Mouse (Mus musculus): Measurements from ENCODE around the gene Mest.
A peak's percentile ranks its signal among the peaks of the same experiment; 100 is the strongest.

Mest gene

DNA sequence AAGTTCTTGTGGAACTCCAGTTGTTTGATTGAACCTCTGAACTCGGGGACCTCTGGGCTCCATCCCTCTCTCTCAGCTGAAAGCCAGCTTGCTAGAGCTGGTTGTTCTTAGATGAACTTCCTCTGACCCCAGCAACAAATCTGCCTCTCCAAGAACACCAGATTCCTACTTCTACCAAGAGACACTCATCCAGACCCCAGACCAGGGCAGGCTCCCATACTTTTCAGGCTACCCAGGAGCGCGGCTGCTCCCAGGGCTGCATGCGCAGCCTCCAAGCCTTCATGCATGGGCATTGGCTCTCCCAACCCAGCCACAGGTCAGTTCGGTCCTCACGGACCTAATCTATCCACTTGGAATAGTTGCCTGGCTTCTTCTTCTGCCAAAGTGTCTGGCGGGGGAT is at the start of gene Mest:
TSS of gene Mest (plus strand) at position 217 of the 400 bp plus-strand sequence.
- DNase-seq: no peak

DNA sequence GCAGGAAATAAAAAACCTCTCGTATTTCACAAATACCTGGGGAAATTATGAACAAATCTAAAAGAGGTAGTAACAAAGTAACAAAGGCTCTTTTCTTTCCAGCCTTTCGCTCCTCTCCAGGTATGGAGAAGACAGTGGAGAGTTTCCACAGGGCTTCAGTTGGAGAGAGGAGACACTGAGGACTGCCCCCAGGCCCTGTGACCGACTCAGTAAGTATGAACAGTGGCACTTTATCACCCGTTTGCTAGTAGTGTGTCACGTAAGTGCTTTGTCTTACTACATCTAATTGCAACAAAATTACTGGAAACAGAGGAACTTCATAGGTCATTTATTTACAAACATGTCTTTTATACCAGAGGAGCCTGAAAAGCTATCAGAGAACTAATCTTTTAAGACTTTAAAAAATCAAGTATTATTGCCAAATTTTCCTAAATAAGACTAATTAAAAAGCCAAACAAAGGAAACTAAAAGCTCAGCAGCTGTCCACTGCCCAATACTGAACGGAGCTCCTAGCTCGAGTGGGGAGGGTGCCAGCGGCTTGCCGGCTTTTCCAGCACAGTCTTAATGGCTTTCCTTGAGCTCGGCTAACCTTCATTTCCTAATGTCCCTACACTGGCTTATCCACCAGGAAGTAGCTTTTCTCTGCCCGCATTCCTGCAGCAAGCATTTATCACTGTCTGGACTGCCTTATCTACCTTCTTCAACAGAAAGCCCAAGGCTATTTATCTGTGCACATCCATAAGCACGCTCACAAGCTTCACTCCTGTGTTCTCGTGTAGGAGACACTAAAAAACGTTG is 49.4 kb upstream of the Mest start:
- DNase-seq: peak; percentile 44 to 75

DNA sequence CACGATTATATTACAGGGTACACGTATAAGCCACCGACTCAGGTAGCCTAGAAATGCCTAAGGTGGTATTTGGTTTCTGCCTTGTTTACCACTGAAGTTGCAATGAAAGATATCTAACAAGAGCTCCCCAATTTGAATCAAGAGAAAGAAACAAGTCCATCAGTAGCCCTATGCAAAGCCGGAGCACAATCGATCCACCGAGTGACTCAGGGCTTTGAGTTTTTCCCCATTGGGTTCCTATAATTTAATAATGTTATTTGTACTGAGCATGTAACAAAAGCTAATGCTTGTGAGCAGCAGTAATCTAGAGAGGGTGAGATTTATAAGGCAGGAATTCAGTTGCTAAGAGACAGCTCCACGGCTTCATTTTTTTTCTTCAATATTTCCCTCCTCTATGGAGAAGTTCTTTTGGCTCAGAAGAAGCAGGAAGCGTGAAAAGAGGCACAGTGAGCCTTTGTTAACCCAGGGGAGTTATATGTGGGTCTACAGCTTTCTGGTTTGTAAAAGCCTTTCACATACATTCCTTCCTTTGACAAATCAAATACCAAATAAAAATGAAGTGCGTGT is 48.5 kb upstream of the Mest start:
- no peak for DNase-seq

DNA sequence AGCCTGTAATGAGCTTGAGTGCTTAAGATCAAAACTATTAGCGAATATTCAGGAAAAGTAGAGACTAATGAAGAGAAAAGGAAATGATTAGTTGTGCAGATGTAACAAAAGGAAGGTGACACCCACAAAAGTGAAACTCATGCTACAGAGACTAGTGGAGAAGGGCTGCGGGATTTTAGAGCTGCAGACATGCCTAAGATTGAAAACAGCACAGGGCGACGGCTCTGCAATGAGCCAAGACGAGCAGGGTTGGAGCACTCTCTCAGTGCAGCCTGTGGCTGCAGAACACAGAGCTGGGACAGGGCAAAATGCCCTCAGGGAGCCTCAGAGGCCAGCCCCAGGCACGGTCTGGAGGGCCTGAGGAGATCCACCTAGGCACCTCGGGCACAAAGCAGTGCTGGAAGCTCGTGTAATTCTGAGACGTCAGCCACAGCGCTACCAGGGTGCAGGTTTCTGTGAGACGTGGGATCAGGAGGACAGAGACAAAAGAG is 48.0 kb upstream of the Mest start:
- peak in 1 of 2 experiments; percentile 48 for DNase-seq

DNA sequence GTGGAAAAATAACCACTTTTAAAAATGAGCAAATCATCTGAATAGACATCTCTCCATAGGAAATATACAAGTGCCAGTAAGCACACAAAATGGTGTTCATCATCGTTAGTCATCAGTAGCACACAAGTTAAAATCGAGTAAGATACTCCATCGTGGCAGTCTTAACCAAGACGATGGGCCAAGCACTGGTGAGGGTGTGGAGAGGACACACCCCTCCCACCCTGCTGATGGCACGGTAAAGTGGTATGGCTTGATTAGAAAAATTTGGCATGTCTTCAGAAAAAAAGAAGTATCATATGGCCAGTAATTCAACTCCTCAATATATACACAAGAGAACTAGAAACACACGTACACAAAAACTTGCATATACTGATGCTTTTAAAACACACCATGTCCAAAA is 46.8 kb upstream of the Mest start:
- DNase-seq: no peak

DNA sequence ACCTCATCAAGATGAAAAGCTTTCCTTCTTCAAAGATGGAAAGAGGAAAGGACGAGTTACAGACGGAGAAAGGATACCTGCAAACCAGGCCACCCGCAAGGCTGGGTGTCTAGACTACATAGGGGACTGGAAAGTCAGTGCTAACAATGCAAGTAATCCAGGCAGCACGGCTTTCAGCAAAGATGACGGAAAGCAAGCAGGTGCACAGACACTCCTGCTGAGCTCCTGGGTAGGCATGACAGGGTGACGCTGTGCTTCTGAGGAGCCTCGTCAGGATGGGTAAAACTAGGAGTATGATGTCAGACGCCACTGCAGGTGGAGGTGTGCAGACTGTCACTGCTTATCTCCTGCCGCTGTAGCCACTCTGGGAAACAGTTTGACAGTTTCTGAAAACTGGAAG is 45.8 kb upstream of the Mest start:
- DNase-seq: no peak

DNA sequence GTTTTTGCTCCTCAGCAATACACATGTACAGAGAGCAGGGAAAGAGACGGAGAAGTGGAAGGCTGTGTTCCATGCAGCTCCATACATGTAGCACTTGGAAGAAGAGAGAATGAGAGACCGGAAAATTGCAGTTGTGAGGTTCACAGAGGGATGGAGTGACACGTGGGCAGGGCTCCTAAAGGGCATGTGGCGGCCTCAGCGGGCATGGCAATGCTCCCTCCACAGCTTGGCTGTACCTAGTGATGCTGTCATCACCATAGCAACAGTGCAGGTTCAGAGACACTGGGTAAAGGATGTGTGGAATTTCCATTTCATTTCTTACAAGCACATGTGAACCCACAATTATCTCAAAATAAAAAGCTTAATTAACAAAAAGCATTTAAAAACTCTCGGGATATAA is 44.9 kb upstream of the Mest start:
- DNase-seq: no peak

DNA sequence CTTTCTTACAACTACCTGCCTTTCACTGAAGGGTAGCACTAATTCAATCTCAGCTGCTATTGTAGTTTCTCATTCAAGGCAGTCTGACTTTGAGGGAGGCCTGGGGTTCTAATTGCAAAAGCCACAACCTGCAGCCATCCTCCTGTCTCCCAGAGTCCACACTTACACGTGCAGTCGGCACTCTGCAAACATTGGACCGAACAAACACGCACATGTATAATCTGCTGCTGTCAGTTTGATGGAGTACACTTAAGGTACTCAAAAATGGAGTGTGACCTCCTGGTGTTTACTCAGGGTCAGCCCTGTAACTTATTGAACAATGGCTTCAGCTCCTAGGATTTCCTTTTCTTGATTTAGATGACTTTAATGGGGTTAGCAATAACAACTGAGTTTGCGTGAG is 43.8 kb upstream of the Mest start:
- no peak for DNase-seq

DNA sequence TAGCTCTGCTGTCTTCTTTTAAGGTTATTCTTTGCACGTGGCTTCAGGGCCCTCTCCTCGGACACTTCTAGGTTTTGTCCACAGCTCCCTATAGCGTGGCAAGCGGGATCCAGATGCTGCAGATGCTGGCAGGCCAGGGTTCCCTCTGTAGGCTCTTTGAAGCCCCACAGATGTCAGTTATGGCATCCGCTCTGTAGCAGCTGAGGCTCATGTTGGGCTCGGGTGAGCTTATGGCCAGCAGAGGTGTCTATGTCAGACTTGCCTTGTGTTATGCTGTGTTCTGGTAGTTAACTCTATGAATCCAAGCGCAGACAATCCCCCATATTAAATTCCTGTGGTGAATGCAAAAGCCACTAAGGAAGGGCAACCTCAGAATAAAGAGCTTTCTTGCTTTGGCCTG is 42.9 kb upstream of the Mest start:
- no peak for DNase-seq

DNA sequence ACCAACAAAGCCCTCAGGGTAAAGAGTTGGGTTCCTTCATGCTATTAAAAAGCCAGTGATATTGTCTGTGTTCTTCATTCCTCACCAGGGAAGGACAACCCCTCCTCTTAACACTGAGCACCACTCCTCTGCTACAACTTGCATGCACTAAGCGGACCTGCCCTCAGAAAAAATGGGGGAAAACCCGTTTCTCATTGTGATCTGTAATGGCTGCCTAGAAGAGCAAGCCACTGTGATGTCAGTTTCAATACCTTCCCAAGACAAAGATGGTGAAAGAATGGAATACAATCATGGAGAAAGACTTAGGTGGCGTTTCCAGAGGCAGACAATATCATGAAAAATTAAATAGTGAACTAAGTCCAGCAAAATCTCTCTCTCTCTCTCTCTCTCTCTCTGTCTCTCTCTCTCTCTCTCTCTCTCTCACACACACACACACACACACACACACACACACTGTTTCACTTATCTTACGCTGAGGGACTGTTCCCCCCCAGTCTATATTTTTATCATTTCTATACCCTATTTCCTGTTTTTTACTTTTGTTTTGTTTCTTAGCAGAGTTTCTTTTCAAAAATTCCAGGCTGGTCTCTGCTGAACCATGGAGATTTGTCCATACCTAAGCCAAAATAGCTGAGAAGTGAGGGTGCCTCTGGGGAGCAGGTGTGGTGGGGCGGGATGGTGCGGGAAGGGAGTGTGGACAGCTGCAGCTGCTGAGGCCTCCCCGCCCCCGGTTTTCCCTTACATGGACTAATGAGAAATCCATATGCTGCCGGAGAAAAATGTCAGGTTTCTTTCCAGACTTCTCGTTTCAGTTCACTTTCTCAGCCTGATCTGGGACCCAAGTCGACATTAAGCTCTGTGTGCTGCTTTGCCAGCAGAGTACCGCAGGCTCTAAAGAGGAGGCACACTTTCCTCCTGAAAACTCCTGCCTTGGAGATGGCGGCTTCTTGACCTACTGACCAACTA is 41.1 kb upstream of the Mest start:
- DNase-seq: peak in 1 of 2 experiments; percentile 44

DNA sequence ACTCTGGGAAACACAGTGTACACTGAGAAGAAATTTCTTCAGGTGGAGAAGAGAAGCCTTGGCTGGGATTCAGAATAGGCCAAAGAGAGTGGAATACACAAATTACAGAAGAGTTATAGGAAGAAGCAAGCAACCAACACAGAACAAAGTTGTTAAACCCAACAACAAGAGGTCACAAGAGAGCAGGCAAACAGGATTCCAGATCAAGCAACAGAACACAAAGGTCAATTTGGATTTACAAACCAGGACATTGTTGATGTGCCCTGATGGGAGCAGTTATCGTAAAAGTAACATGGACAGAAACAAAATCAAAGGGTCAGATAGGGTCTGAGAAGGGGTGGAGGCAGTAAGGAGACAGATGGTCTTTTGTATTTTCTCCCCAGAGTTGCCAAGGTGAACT is 38.8 kb upstream of the Mest start:
- no peak for DNase-seq

DNA sequence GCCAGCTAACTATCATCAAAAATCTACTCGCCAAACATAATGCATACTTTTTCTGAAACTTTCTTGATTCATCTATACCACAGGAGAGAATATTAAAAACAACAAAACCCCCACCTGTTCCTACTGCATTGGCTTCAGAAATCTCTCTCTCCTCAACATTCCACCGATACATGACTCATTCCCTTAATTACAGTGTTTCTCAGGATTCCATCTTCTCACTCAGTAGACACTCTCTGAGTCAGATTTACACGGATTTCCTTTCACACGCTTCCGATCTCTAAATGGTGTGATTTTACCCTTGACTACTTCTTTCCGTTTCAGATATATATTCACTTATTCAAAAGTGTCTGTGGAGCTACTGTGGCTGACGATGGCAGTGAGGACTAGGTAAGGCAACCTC is 36.1 kb upstream of the Mest start:
- no peak for DNase-seq

DNA sequence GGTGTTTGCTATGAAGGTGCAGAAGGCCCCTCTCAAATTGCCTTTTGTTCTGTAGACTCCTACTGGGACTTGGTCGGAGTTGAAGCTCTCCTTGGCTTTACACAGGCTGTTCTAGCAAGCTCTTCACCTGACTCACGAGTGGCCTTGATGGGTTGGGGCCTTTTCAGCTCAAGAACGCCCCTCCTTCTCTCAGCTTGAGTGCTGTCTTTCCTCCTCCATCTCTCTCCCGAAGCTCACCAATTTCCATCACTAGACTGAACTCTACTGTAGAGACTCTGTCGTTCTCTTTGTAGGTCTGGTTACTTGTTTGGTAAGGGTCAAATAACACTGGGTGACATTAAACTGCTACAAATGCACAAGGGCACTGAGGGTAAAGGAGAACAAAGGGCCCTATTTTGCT is 30.5 kb upstream of the Mest start:
- no peak for DNase-seq

DNA sequence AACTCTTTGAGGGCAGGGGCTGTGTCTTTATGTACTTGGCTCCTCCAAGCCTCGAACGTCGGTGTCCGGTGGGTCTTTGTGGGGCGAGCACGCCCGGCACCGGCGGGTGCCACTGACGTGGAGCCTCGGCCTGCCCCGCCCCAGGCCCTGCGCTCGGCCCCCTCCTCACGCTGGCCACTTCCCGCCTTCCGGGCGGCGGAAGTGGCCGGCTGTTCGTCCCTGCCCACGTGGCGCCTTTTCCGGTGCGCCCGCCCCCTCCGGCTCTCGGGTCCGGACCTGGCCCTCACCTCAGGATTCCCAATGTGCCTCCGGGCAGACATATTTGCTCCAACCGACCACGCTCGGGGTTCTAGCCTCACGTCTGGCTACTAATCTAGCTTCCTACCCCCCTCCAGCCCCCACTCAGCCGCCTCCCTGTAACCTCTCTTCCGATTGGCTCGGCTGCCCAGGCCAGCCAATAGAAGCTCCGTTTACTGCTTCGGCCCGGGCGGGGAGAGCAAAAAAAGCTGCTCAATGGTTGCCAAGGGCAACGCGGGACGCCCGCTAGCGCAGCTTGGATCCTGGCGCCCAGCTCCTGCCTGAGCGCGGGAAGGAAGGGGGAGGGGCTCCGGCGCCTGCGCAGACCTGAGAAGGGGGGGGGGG is 29.9 kb upstream of the Mest start, which contains the start of gene Cep41:
TSS of gene Cep41 (minus strand) at position 400 of the 642 bp plus-strand sequence.
- DNase-seq: peak; percentile 97

DNA sequence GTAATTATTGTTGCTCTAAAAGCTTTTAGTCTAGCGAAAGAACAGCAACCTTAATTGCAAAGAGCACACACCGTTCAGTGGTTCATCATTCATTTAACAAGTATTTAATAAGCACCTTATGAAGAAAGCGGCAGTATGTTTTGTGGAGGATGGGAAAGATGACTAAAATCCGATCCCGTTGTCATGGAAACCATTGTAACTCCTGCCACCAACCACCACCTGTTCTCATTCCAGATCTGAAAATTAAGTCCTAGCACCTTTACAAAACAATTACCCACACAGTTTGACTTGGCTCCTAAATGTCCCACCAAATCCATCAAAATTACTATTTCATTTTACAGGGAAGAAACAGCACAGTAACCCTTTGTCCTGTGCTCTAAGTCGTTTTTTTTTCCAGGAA is 29.1 kb upstream of the Mest start:
- DNase-seq: no peak

DNA sequence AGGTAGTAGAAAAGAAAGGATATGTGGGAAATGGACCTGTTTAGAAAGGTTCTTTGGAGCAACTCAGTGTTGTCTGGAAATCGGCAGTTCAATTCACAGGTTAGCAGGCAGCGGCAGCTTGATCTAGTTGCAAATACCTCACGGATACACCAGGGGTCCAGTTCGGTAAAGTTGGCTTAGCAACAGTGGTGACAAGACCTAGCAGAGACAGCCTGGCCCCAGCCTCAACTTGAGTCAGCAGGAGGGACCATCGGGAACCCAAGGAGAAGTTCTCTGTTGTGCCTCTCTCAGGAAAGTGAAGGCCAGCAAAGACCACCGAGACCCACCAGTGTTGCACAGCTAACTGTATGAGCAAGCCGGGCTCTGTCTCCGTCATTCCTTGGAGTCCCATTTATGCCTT is 28.2 kb upstream of the Mest start:
- DNase-seq: no peak

DNA sequence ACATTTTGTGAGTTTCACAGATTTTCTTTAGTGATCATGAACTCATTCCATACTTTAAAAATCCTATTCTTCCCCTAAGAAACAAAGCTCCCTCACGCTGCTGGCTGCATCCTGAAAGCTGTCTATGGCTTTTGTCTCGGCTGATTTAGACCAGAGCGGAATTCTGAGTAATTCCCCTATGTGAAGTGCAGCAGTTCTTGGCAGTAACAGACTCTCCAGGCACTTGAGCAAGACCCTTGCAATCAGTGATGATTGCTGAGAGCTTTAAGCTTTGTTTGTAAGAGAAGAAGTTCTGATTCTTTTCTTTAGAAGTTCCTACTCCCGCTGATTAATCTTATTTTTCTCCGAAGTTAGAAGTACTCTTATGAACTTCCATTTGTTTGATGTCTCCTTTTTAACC is 25.9 kb upstream of the Mest start:
- no peak for DNase-seq

DNA sequence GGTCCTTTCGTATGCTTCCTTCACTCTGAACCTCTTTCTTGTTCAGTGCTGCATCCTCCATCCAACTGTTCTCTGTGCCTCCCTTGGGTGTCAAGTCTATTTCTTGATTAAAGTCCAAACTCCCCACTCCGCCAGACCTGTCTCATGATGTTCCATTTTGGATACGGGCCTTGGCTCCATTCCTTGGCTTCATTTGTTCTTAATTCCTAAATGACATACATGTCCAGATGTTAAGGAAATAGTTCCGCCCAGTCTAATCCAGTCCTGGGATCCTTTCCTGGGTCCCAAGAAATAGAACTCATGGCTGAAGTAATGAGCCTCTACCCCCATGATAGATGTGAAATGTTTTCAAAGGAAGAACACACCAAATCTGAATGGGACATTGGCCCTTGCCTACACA is 25.3 kb upstream of the Mest start:
- DNase-seq: no peak

DNA sequence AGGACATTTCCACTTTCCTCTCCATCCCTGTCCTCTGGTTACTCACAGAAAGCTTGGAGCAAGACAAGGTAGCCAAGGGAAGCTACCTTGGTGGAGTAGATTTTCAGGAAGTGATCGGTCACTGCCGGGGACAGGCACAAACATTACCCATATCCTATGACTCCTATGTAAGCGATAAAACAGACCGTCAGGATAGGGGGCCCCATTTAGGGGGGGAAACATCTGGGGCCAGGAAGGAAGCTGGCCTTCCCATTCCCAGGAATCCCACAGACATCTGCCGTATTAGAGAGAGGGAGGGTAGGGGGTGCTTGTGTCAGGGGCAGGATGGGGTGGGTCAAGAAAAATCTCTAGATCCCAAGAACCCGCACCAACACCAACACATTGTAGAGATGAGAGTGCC is 23.2 kb upstream of the Mest start:
- peak; percentile 27 to 57 for DNase-seq

DNA sequence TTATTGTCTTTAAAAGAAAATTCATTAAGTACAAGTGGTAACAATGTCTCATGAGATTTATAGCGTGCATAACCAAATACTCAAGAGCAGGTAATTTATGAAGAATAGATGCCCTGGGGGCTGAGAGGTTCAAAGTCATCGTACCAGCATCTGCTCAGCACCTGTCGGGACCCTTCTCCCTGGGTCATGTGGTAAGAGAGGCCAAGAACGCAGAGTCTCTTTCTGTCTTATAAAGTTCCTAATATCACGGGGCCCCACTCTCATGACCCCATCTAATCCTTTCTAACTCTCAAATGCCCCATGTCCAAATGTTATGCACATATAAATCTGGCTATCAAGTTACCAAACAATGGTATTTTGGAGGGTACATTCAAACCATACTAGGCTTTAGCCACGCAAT is 20.5 kb upstream of the Mest start:
- no peak for DNase-seq

DNA sequence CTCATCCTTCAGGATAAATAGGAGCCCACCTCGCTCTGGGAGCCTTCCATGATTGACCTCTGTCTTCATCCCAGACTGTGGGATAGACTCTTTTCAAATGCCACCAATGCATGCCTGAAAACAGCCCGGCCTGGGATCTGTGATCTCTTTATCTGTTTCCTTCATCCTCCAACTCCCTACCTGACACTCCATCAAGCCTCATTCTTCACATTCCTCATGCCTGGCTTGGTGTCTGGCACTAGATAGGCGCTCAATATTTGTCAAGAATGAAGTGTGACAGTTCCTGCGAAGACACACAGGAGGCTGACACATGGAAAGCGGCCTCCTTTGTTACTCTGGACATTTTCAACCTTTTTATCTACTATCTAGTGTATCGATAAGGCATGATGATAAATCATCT is 19.9 kb upstream of the Mest start:
- DNase-seq: no peak

DNA sequence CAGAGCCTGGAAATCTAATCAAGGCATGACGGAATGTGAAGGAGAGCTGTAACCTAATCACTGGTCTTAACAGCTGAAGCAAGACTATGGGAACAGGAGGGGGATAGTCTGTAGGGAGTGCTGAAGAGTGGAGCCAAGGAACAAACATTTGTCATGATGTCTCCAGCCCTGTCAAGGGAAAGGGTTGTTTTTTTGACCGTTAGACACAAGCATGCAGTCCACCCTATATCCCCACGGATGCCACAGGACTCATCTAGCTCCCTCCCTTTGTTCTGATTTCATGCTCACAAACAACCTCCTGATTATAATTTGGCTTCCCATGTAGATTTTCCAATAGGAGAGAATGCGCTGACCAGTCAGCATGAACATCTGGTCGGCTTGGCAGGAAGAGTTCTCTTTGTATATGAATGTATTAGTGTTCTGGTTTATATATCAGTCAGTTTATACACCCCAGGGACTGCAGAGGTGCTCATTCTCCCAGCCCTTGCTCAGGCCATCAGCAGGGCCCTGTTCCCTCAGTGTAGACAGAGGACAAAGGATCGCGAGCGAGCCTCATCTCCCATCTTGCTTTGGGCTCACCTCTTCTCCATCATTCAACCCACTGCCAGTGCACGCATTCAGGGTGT is 19.3 kb upstream of the Mest start:
- peak in 1 of 2 experiments; percentile 44 for DNase-seq

Data from lung, postnatal 4 days (tissue).